Mouse (Mus musculus) effector memory CD4-positive, alpha-beta T cell, adult 5 months (primary cell): ENCODE measurements around the gene Mitd1. TPM values are rescaled to one million over a fixed set of nuclear protein-coding genes. Genes with fewer than 3 reads are reported as not detected.

Source experiments
- polyA plus RNA-seq: library from polyadenylated mRNA; unstranded; fragments of 100-300 nt; shearing (Covaris generic); gene quantifications from one replicate; pipeline ENCODE4 v1.2.1, GENCODE M21; 2017

Gene Mitd1
- polyA plus RNA-seq: 40.7 TPM

DNA sequence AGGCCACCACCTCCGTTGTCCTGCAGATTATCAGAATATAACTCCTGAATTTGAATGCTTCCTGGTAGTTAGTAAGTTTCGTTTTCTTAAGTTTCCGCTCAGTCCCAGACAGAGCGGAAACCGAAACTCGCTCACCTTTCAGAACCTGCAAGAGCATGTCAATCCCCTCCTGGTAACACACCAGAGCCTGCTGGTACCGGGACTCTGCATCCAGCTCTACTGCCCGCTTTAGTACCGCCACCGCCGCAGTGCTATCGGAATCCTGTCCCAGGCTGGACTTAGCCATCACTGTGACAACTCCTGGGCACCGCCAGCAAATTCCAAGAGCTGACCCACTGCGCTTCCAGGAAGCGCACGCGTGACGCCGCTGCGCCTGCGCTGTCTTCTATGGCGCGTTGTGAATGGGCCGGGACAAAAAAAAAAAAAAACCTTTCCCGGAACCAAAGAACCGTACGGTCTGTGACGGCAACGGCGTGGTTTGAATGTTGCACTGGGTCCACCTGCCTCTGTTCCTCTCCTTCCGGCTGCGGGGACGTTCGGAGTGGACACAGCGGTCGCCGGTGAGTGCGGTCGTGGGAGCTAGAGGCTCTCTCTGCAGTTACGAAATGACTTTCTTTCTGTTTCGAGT, at the start of gene Mitd1, which contains the start of gene Mrpl30:
Gene Mitd1, minus strand, starts transcription at position 387 of the 628 bp plus-strand sequence.
Gene Mrpl30, plus strand, starts transcription at position 453 of the 628 bp plus-strand sequence.

DNA sequence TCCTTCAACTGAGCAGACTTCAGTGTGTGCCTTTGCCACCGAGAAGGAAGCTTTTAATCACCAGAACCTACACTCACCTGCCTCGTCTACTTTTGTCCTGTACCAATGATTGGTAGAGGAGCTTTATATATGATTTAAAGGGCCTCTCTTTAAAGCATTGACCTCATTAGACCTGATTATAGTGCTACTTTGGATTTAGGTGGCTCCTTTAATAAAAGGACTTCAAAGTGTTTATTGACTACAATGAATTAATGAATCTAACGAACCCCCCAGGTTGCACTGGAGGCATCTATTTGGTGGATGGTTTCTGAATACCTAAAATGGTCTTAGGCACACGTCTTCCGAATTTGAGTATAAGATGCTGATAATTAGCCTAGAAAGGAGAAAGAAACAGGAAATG, 26.2 kb upstream of the Mitd1 start, which contains the start of gene Lyg2:
Gene Lyg2, minus strand, starts transcription at position 101 of the 400 bp plus-strand sequence.

DNA sequence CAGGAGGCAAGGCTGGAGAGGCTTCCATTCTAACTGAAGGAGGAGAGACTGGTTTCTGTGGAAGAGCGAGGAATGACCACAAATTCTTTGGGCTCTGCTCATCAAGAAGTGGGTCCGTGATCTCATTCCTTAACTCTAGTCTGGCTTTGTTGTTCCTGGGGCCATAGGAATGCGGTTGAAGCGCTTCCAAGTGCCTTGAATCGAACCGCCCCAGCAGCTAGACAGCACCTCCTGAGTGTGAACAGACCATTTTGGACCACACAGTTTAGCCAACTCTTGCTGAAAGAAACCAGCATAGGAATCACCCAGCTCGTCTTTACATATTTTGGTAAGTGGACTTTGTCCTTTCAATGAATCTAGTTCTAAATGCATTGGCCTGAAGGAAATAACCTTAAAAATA, 18.5 kb downstream of the Mitd1 start, which contains the start of gene Lipt1:
Gene Lipt1, plus strand, starts transcription at position 35 of the 400 bp plus-strand sequence.

GRCm38 (mm10) chr1:37866286-37866685, 23.9 kb downstream of the Mitd1 start, which contains the start of gene Tsga10:
TSS of gene Tsga10 (minus strand) at chr1:37866429.

Other genes starting within 250 kb of the Mitd1 start
- gene 2010300C02Rik, start 170.3 kb downstream of the Mitd1 start, polyA plus RNA-seq: 0.72 TPM
- 1.4 TPM for gene Tsga10, start 24.0 kb downstream of the Mitd1 start, polyA plus RNA-seq
- 1.7 TPM for gene Lipt1, start 18.7 kb downstream of the Mitd1 start, polyA plus RNA-seq
- 55.8 TPM for gene Mrpl30, start 66 bp upstream of the Mitd1 start, polyA plus RNA-seq
- not detected for gene Lyg2, start 26.1 kb upstream of the Mitd1 start, polyA plus RNA-seq
- not detected for gene Lyg1, start 67.3 kb upstream of the Mitd1 start, polyA plus RNA-seq
- 106 TPM for gene Txndc9, start 107.5 kb upstream of the Mitd1 start, polyA plus RNA-seq
- gene Eif5b, start 107.6 kb upstream of the Mitd1 start, polyA plus RNA-seq: 16.1 TPM
- 31.7 TPM for gene Rev1, start 239.4 kb upstream of the Mitd1 start, polyA plus RNA-seq